In the genomic region with DNA sequence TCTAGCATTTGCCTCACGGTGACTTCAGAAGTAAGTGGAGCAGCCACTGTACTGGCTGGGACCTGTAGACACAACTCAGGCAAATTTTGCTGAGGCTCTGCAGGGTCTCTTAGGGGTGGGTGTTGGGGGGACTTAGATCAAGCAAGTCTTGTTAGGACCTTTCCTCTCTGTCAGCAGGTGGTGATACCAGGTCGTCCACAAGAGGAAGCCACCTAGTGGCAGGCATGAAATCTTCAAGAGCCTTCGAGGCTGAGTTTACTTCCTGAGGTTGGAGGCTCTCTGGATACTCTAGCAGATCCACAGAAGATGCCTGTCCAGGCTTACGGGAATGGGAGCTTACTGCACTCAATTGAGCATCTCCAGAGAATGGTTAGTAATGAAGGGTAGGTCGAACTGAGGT, we compare ENCODE assay signal across 9 mouse cellular contexts.
DNase-seq lines count a peak whose midpoint lies in the region; ATAC-seq and TF ChIP-seq lines count a peak whose summit lies in the region.
"Had no signal": no experiment of that assay in that cellular context is flagged by ENCODE, and none has a peak within 500 bp of the region (broad histone marks: within the 10 kb centered on the region; RNA-seq: fewer than 3 reads in every experiment).

No protein-coding gene starts in this region.

- H3K36me3 ChIP-seq in kidney, embryonic 14.5 days (ENCODE audit: control insufficient read depth, insufficient read depth, low read length), result no peaks in the 10 kb centered on the region
- H3K36me3 ChIP-seq in E14TG2a.4 (ENCODE audit: insufficient read depth, low read length), result no peaks in the 10 kb centered on the region
- peaks cover 27% of the 10 kb centered on the region for H3K36me3 ChIP-seq in hindbrain, embryonic 14.5 days (replicated peaks; ENCODE audit: control insufficient read depth, insufficient read depth)

- no peak overlapping the region for H3K4me2 ChIP-seq in kidney, embryonic 14.5 days (replicated peaks; ENCODE audit: low read depth, low read length)
- no peak overlapping the region for H3K4me2 ChIP-seq in hindbrain, embryonic 14.5 days (replicated peaks)

- WGBS in kidney, embryonic 14.5 days, result 62% methylated on average over 5 of the region's 5 CpGs
- 62% methylated on average over 5 of the region's 5 CpGs for WGBS in hindbrain, embryonic 14.5 days

- no peaks in the 10 kb centered on the region for H3K27me3 ChIP-seq in kidney, embryonic 14.5 days (ENCODE audit: control insufficient read depth, insufficient read depth, low read length)
- H3K27me3 ChIP-seq in E14TG2a.4 (ENCODE audit: insufficient read depth, low read length), result no peaks in the 10 kb centered on the region
- no peaks in the 10 kb centered on the region for H3K27me3 ChIP-seq in hindbrain, embryonic 14.5 days (ENCODE audit: control insufficient read depth, insufficient read depth, low read length)

- H3K27ac ChIP-seq in kidney, embryonic 14.5 days (ENCODE audit: low read depth, low read length), result no peak overlapping the region
- H3K27ac ChIP-seq in hindbrain, embryonic 14.5 days, result no peak overlapping the region

- peak; percentile 35 for TF ChIP-seq CTCF in E14TG2a.4 (conservative IDR thresholded peaks at IDR 0.05; ENCODE audit: low read length)

- no peaks in the 10 kb centered on the region for H3K4me1 ChIP-seq in kidney, embryonic 14.5 days (ENCODE audit: control insufficient read depth, insufficient read depth, low read length)
- H3K4me1 ChIP-seq in E14TG2a.4 (replicated peaks; ENCODE audit: low read depth, low read length), result no peaks in the 10 kb centered on the region; the same call in 1 of the 2 replicates
- H3K4me1 ChIP-seq in hindbrain, embryonic 14.5 days (replicated peaks; ENCODE audit: control insufficient read depth, insufficient read depth, low read length), result no peaks in the 10 kb centered on the region

- intact Hi-C loops in gastrocnemius, postnatal 14 days (cut with DNase I; ENCODE audit: low total_unique reads), result no loop called here

- DNase-seq in kidney, adult 18-20 months, result peak; percentile 42
- peak; percentile 13 for DNase-seq in embryo, embryonic 10.5 days (ENCODE audit: low spot score)
- DNase-seq in retina, embryonic 14.5 days (ENCODE audit: low spot score), result peak; percentile 7
- no peak for DNase-seq in gastrocnemius, adult 18-20 months (ENCODE audit: low spot score)
- DNase-seq in hindbrain, embryonic 14.5 days (ENCODE audit: low spot score), result no peak
- no peak for DNase-seq in gastrocnemius, postnatal 14 days

- H3K4me3 ChIP-seq in kidney, embryonic 14.5 days (ENCODE audit: low read length), result no peak overlapping the region
- no peak overlapping the region for H3K4me3 ChIP-seq in E14TG2a.4 (replicated peaks; ENCODE audit: low read length)
- no peak overlapping the region for H3K4me3 ChIP-seq in hindbrain, embryonic 14.5 days (replicated peaks; ENCODE audit: low read length)
- H3K4me3 ChIP-seq: myocyte had no signal

- no peak for ATAC-seq in kidney, embryonic 14.5 days (ENCODE audit: low FRiP score, low TSS enrichment)
- no peak for ATAC-seq in hindbrain, embryonic 14.5 days (ENCODE audit: low FRiP score)

- no peaks in the 10 kb centered on the region for H3K9me3 ChIP-seq in kidney, embryonic 14.5 days (ENCODE audit: control insufficient read depth, low read length)
- no peaks in the 10 kb centered on the region for H3K9me3 ChIP-seq in E14TG2a.4 (ENCODE audit: low read length)
- H3K9me3 ChIP-seq in hindbrain, embryonic 14.5 days (ENCODE audit: control insufficient read depth, low read length), result no peaks in the 10 kb centered on the region

- no peak overlapping the region for H3K9ac ChIP-seq in kidney, embryonic 14.5 days (ENCODE audit: low read depth, low read length)
- no peak overlapping the region for H3K9ac ChIP-seq in hindbrain, embryonic 14.5 days

Comparison
In these comparisons a context has a peak if more than half of its experiments do, and no peak if none do; other contexts are left out.
1. DNase-seq: peak in kidney, adult 18-20 months (single experiment), embryo, embryonic 10.5 days (single experiment) and retina, embryonic 14.5 days (single experiment); none in gastrocnemius, adult 18-20 months (single experiment), hindbrain, embryonic 14.5 days (single experiment) and gastrocnemius, postnatal 14 days (single experiment).